Mouse (Mus musculus) spleen, adult 12 weeks (tissue): ENCODE results near the gene Cd101.
A peak's percentile ranks its signal among the peaks of the same experiment; 100 is the strongest.

Source experiments
- DNase-seq: peaks from one replicate; pipeline ENCODE4 v3.0.0; 2022; ENCODE audit warnings: low spot score

Cd101 gene

GRCm38 (mm10) chr3:101003575-101004356 lies 25.6 kb downstream of the Cd101 start:
- DNase-seq = no peak

- no peak for DNase-seq
Measured at GRCm38 (mm10) chr3:100999732-101000131, 29.6 kb downstream of the Cd101 start.

- DNase-seq = peak; percentile 51
Measured at GRCm38 (mm10) chr3:100998904-100999340, 30.4 kb downstream of the Cd101 start.

- DNase-seq = no peak
Measured at GRCm38 (mm10) chr3:100997785-100998570, 31.4 kb downstream of the Cd101 start.

- no peak for DNase-seq
Measured at GRCm38 (mm10) chr3:100994252-100994651, 35.1 kb downstream of the Cd101 start.

- DNase-seq = no peak
Measured at GRCm38 (mm10) chr3:100993718-100994117, 35.6 kb downstream of the Cd101 start.

GRCm38 (mm10) chr3:100993158-100993557 lies 36.2 kb downstream of the Cd101 start:
- DNase-seq = no peak

- no peak for DNase-seq
Measured at GRCm38 (mm10) chr3:100990231-100990630, 39.1 kb downstream of the Cd101 start.

- no peak for DNase-seq
Measured at GRCm38 (mm10) chr3:100989417-100989816, 39.9 kb downstream of the Cd101 start.

GRCm38 (mm10) chr3:100979290-100979689 lies 50.1 kb downstream of the Cd101 start:
- no peak for DNase-seq

GRCm38 (mm10) chr3:100973906-100974305 lies 55.5 kb downstream of the Cd101 start:
- no peak for DNase-seq

- DNase-seq = peak; percentile 87
Measured at GRCm38 (mm10) chr3:100969176-100969917, 60.0 kb downstream of the Cd101 start, which contains the start of gene Ttf2. TSS of gene Ttf2 (minus strand) at chr3:100969663.

GRCm38 (mm10) chr3:100963849-100964542 lies 65.4 kb downstream of the Cd101 start:
- no peak for DNase-seq

- no peak for DNase-seq
Measured at GRCm38 (mm10) chr3:100961501-100961900, 67.9 kb downstream of the Cd101 start.

- DNase-seq = no peak
Measured at GRCm38 (mm10) chr3:100961007-100961406, 68.3 kb downstream of the Cd101 start.

GRCm38 (mm10) chr3:100954616-100955015 lies 74.7 kb downstream of the Cd101 start:
- DNase-seq = no peak

- DNase-seq = no peak
Measured at GRCm38 (mm10) chr3:100951531-100951930, 77.8 kb downstream of the Cd101 start.

- no peak for DNase-seq
Measured at GRCm38 (mm10) chr3:100947286-100947685, 82.1 kb downstream of the Cd101 start.
